Mouse (Mus musculus): ENCODE data around the gene Tepsin. TPM values are rescaled to one million over a fixed set of nuclear protein-coding genes. Genes with fewer than 3 reads are reported as not detected.

Gene Tepsin
- polyA plus RNA-seq, 1 experiment = 10.3 TPM

GRCm38 (mm10) chr11:120119936-120120541 lies 21.5 kb upstream of the Tepsin start:
- no peaks in the 10 kb centered on the region for H3K79me2 ChIP-seq (ENCODE audit: control insufficient read depth, insufficient read depth)
- no peak overlapping the region for H3ac ChIP-seq (ENCODE audit: control insufficient read depth, insufficient read length)
- H3K36me3 ChIP-seq (ENCODE audit: control insufficient read depth, insufficient read depth) = no peaks in the 10 kb centered on the region
- H3K27me3 ChIP-seq (ENCODE audit: control insufficient read depth, insufficient read depth, insufficient read length) = no peaks in the 10 kb centered on the region
- H3K4me3 ChIP-seq = no peak overlapping the region
- no peak overlapping the region for H3K4me2 ChIP-seq (ENCODE audit: low read depth)
- TF ChIP-seq USF1 (IDR thresholded peaks at IDR 0.05; ENCODE audit: low read depth) = no peak
- TF ChIP-seq MAX (IDR thresholded peaks at IDR 0.05; ENCODE audit: low read depth) = no peak
- no peak for TF ChIP-seq MYOG (IDR thresholded peaks at IDR 0.05; ENCODE audit: control insufficient read depth in 1 of 3, insufficient read depth in 1 of 3, insufficient read length in 2 of 3, low read depth in 2 of 3)

GRCm38 (mm10) chr11:120119108-120119507 lies 20.6 kb upstream of the Tepsin start:
- H3ac ChIP-seq (ENCODE audit: control insufficient read depth, insufficient read length) = no peak overlapping the region
- no peaks in the 10 kb centered on the region for H3K27me3 ChIP-seq (ENCODE audit: control insufficient read depth, insufficient read depth, insufficient read length)
- H3K79me2 ChIP-seq (ENCODE audit: control insufficient read depth, insufficient read depth) = no peaks in the 10 kb centered on the region
- no peak overlapping the region for H3K4me2 ChIP-seq (ENCODE audit: low read depth)
- no peak overlapping the region for H3K4me3 ChIP-seq
- no peaks in the 10 kb centered on the region for H3K36me3 ChIP-seq (ENCODE audit: control insufficient read depth, insufficient read depth)
- TF ChIP-seq POLR2A (IDR thresholded peaks at IDR 0.05; ENCODE audit: insufficient read length, low read depth) (no peak), TCF3 (IDR thresholded peaks at IDR 0.05; ENCODE audit: insufficient read length, low read depth) (no peak), REST (IDR thresholded peaks at IDR 0.05; ENCODE audit: insufficient read depth, insufficient read length) (no peak), POLR2AphosphoS2 (IDR thresholded peaks at IDR 0.05; ENCODE audit: insufficient read length, low read depth) (no peak), CEBPB (IDR thresholded peaks at IDR 0.05; ENCODE audit: insufficient read depth, poor library complexity, severe bottlenecking) (no peak), SRF (IDR thresholded peaks at IDR 0.05; ENCODE audit: control insufficient read depth, insufficient read length, low read depth) (no peak), MYOD1 (IDR thresholded peaks at IDR 0.05; ENCODE audit: control insufficient read depth in 1 of 3, insufficient read length in 2 of 3, low read depth in 2 of 3) (no peak), MYOG (IDR thresholded peaks at IDR 0.05; ENCODE audit: control insufficient read depth in 1 of 3, insufficient read depth in 1 of 3, insufficient read length in 2 of 3, low read depth in 2 of 3) (no peak), MAX (IDR thresholded peaks at IDR 0.05; ENCODE audit: low read depth) (no peak), E2F4 (IDR thresholded peaks at IDR 0.05; ENCODE audit: insufficient read depth) (no peak), USF1 (IDR thresholded peaks at IDR 0.05; ENCODE audit: low read depth) (no peak), TCF12 (IDR thresholded peaks at IDR 0.05; ENCODE audit: insufficient read depth, poor library complexity, severe bottlenecking) (no peak)

- Histone ChIP-seq H3K4me2 (ENCODE audit: low read depth) (no peak overlapping the region), H3K36me3 (ENCODE audit: control insufficient read depth, insufficient read depth) (no peaks in the 10 kb centered on the region), H3K27me3 (ENCODE audit: control insufficient read depth, insufficient read depth, insufficient read length) (no peaks in the 10 kb centered on the region), H3K4me3 (no peak overlapping the region), H3ac (ENCODE audit: control insufficient read depth, insufficient read length) (no peak overlapping the region), H3K79me2 (ENCODE audit: control insufficient read depth, insufficient read depth) (no peaks in the 10 kb centered on the region)
- no peak for TF ChIP-seq USF1 (IDR thresholded peaks at IDR 0.05; ENCODE audit: low read depth)
- no peak for TF ChIP-seq MAX (IDR thresholded peaks at IDR 0.05; ENCODE audit: low read depth)
- no peak for TF ChIP-seq POLR2A (IDR thresholded peaks at IDR 0.05; ENCODE audit: insufficient read length, low read depth)
- no peak for TF ChIP-seq TCF12 (IDR thresholded peaks at IDR 0.05; ENCODE audit: insufficient read depth, poor library complexity, severe bottlenecking)
- no peak for TF ChIP-seq MYOG (IDR thresholded peaks at IDR 0.05; ENCODE audit: control insufficient read depth in 1 of 3, insufficient read depth in 1 of 3, insufficient read length in 2 of 3, low read depth in 2 of 3)
- TF ChIP-seq SRF (IDR thresholded peaks at IDR 0.05; ENCODE audit: control insufficient read depth, insufficient read length, low read depth) = no peak
- TF ChIP-seq REST (IDR thresholded peaks at IDR 0.05; ENCODE audit: insufficient read depth, insufficient read length) = no peak
- no peak for TF ChIP-seq MYOD1 (IDR thresholded peaks at IDR 0.05; ENCODE audit: control insufficient read depth in 1 of 3, insufficient read length in 2 of 3, low read depth in 2 of 3)
- no peak for TF ChIP-seq E2F4 (IDR thresholded peaks at IDR 0.05; ENCODE audit: insufficient read depth)
- no peak for TF ChIP-seq TCF3 (IDR thresholded peaks at IDR 0.05; ENCODE audit: insufficient read length, low read depth)
- TF ChIP-seq POLR2AphosphoS2 (IDR thresholded peaks at IDR 0.05; ENCODE audit: insufficient read length, low read depth) = no peak
- TF ChIP-seq CEBPB (IDR thresholded peaks at IDR 0.05; ENCODE audit: insufficient read depth, poor library complexity, severe bottlenecking) = no peak
Measured at GRCm38 (mm10) chr11:120117626-120118025, 19.1 kb upstream of the Tepsin start.

GRCm38 (mm10) chr11:120114488-120115215 lies 16.1 kb upstream of the Tepsin start:
- no peak overlapping the region for H3K4me2 ChIP-seq (ENCODE audit: low read depth)
- no peaks in the 10 kb centered on the region for H3K27me3 ChIP-seq (ENCODE audit: control insufficient read depth, insufficient read depth, insufficient read length)
- H3ac ChIP-seq (ENCODE audit: control insufficient read depth, insufficient read length) = no peak overlapping the region
- H3K4me3 ChIP-seq = no peak overlapping the region
- no peaks in the 10 kb centered on the region for H3K36me3 ChIP-seq (ENCODE audit: control insufficient read depth, insufficient read depth)
- TF ChIP-seq MYOG (IDR thresholded peaks at IDR 0.05; ENCODE audit: control insufficient read depth in 1 of 3, insufficient read depth in 1 of 3, insufficient read length in 2 of 3, low read depth in 2 of 3) = peak in 1 of 3 experiments; percentile 24
- TF ChIP-seq E2F4 (IDR thresholded peaks at IDR 0.05; ENCODE audit: insufficient read depth) = no peak
- no peaks in the 10 kb centered on the region for H3K79me2 ChIP-seq (ENCODE audit: control insufficient read depth, insufficient read depth)

GRCm38 (mm10) chr11:120112136-120112535 lies 13.6 kb upstream of the Tepsin start:
- no peaks in the 10 kb centered on the region for H3K36me3 ChIP-seq (ENCODE audit: control insufficient read depth, insufficient read depth)
- no peak for TF ChIP-seq POLR2A (IDR thresholded peaks at IDR 0.05; ENCODE audit: insufficient read length, low read depth)
- no peak for TF ChIP-seq CEBPB (IDR thresholded peaks at IDR 0.05; ENCODE audit: insufficient read depth, poor library complexity, severe bottlenecking)
- TF ChIP-seq REST (IDR thresholded peaks at IDR 0.05; ENCODE audit: insufficient read depth, insufficient read length) = no peak
- no peaks in the 10 kb centered on the region for H3K79me2 ChIP-seq (ENCODE audit: control insufficient read depth, insufficient read depth)
- H3K27me3 ChIP-seq (ENCODE audit: control insufficient read depth, insufficient read depth, insufficient read length) = no peaks in the 10 kb centered on the region
- no peak overlapping the region for H3K4me3 ChIP-seq
- H3K4me2 ChIP-seq (ENCODE audit: low read depth) = no peak overlapping the region
- H3ac ChIP-seq (ENCODE audit: control insufficient read depth, insufficient read length) = no peak overlapping the region

Measured in myocyte (in vitro differentiated cells).